Mouse (Mus musculus): Measurements from ENCODE around the gene Hvcn1. TPM values are rescaled to one million over a fixed set of nuclear protein-coding genes. Genes with fewer than 3 reads are reported as not detected.

Gene Hvcn1
- polyA plus RNA-seq (2014; fragmentation: Nextera tagmentation; extraction: Ambion mirVana) = 11.4 and 12.5 TPM in 2 replicates

DNA sequence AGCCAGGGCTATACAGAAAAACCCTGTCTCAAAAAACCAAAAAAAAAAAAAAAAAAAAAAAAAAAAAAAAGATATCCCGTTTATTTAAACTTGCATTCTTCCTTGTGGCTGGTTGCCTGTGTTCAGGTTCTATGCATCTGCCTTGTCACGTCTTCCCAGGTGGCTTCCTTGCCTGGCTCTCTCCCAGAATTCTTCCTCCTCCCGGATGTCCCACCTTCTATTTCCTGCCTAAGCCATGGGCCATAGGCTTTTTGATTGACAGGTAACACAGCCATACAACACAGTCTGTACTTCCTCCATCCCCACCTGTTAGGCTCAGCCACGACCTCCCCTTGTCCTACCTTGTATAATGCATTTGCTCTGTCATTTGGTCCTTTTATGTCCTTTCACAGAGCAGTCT is at the start of gene Hvcn1:
Gene Hvcn1, plus strand, starts transcription at position 330 of the 400 bp plus-strand sequence.
- Histone ChIP-seq H3K27me3 (ENCODE audit: control insufficient read depth, insufficient read depth, low read length) (no peaks in the 10 kb centered on the region), H3K9ac (ENCODE audit: low read length) (no peak within 1 kb of the TSS), H3K4me2 (no peak within 1 kb of the TSS), H3K4me3 (ENCODE audit: low read depth, low read length) (no peak within 1 kb of the TSS), H3K27ac (ENCODE audit: low read depth, low read length) (no peak within 1 kb of the TSS), H3K36me3 (ENCODE audit: control insufficient read depth, insufficient read depth, low read length) (no peaks in the 10 kb centered on the region), H3K4me1 (ENCODE audit: control insufficient read depth, insufficient read depth, low read length) (peaks cover 11% of the 10 kb centered on the region), H3K9me3 (ENCODE audit: control insufficient read depth, low read length) (no peaks in the 10 kb centered on the region)
- ATAC-seq (ENCODE audit: low FRiP score) (no peak), DNase-seq (ENCODE audit: low spot score, missing footprints) (no peak)
- WGBS = 81% methylated on average over 4 of the region's 4 CpGs

- WGBS = under 1% methylated on average over 44 of the region's 54 CpGs
These were observed 48.7 kb upstream of the Hvcn1 start, which contains the start of gene Ppp1cc for GRCm38 (mm10) chr5:122157827-122158381. Gene Ppp1cc (plus strand): TSS chr5:122158278.

DNA sequence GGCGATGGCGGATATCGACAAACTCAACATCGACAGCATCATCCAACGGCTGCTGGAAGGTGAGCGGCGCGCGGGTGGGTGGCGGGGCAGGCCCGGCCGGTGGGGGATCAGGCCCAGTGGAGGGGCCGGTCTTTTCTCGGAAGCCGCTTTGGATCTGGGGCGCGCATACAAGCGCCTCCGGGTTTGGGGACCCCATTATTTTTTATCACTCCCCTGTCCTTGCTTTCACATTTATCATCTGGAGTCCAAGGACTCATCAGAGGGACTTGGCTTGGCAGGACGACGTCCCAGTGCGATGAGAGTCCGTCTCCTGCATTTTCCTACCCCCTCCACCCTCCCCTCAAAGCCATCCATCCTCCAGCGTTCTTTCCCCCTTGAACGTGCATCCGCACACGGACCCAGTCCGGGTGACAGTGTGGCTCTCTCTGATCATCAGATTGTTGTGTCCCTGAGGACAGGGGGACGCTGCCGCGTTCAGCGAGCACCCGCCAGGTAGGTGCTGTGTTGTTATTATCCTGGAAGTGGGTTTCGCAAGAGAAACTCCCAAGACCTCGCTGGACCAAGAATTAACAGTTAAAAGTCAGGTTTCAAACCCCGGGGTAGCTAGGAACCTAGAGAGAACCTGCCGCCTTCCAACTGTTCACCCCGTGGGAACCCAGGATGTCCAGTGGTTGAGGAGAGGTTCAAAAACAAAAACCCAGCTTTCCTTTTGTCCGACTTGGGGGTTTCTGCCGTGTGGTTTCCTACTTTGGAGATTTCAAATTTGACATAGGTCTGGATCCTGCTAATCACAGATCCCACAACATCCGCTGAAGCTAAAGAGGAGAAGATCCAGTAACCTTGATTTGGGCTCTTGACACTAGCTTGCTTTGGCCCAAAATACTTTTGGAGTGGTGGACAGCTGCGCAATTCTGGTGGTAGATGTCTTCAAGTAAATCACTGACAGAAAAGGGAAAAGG is 47.8 kb upstream of the Hvcn1 start:
- peaks cover 42% of the 10 kb centered on the region for H3K4me1 ChIP-seq (ENCODE audit: control insufficient read depth, insufficient read depth, low read length)
- H3K4me2 ChIP-seq = peak overlapping the region; percentile 57
- H3K9ac ChIP-seq (ENCODE audit: low read length) = peak overlapping the region; percentile 97
- peaks cover 4% of the 10 kb centered on the region for H3K36me3 ChIP-seq (ENCODE audit: control insufficient read depth, insufficient read depth, low read length)
- DNase-seq (ENCODE audit: low spot score, missing footprints) (peak; percentile 93), ATAC-seq (ENCODE audit: low FRiP score) (peak; percentile 47)
- peak overlapping the region; percentile 85 for H3K4me3 ChIP-seq (ENCODE audit: low read depth, low read length)
- 3% methylated on average over 42 of the region's 42 CpGs for WGBS
- no peaks in the 10 kb centered on the region for H3K9me3 ChIP-seq (ENCODE audit: control insufficient read depth, low read length)
- H3K27me3 ChIP-seq (ENCODE audit: control insufficient read depth, insufficient read depth, low read length) = peaks cover 2% of the 10 kb centered on the region; the same call in 1 of the 2 replicates
- peak overlapping the region; percentile 40 for H3K27ac ChIP-seq (ENCODE audit: low read depth, low read length)

More at GRCm38 (mm10) chr5:122157827-122158381, 48.7 kb upstream of the Hvcn1 start, which contains the start of gene Ppp1cc:
- ATAC-seq (ENCODE audit: low FRiP score) (peak; percentile 94), DNase-seq (ENCODE audit: low spot score, missing footprints) (peak; percentile 99)
- H3K27me3 ChIP-seq (ENCODE audit: control insufficient read depth, insufficient read depth, low read length) = peaks cover 2% of the 10 kb centered on the region; the same call in 1 of the 2 replicates
- H3K27ac ChIP-seq (ENCODE audit: low read depth, low read length) = peak within 1 kb of the TSS; percentile 64
- H3K4me3 ChIP-seq (ENCODE audit: low read depth, low read length) = peak within 1 kb of the TSS; percentile 85
- no peaks in the 10 kb centered on the region for H3K9me3 ChIP-seq (ENCODE audit: control insufficient read depth, low read length)
- no peaks in the 10 kb centered on the region; the same call in 1 of the 2 replicates for H3K36me3 ChIP-seq (ENCODE audit: control insufficient read depth, insufficient read depth, low read length)
- peak within 1 kb of the TSS; percentile 97 for H3K9ac ChIP-seq (ENCODE audit: low read length)
- peaks cover 36% of the 10 kb centered on the region for H3K4me1 ChIP-seq (ENCODE audit: control insufficient read depth, insufficient read depth, low read length)
- peak within 1 kb of the TSS; percentile 59 for H3K4me2 ChIP-seq

GRCm38 (mm10) chr5:122163194-122163593 is 43.4 kb upstream of the Hvcn1 start:
- Histone ChIP-seq H3K36me3 (ENCODE audit: control insufficient read depth, insufficient read depth, low read length) (peaks cover 10% of the 10 kb centered on the region), H3K9me3 (ENCODE audit: control insufficient read depth, low read length) (no peaks in the 10 kb centered on the region), H3K27me3 (ENCODE audit: control insufficient read depth, insufficient read depth, low read length) (no peaks in the 10 kb centered on the region), H3K27ac (ENCODE audit: low read depth, low read length) (0 out of 2 replicates have a peak overlapping the region, but pooled peaks have one; percentile 1), H3K4me1 (ENCODE audit: control insufficient read depth, insufficient read depth, low read length) (peaks cover 59% of the 10 kb centered on the region), H3K9ac (ENCODE audit: low read length) (no peak overlapping the region), H3K4me2 (no peak overlapping the region), H3K4me3 (ENCODE audit: low read depth, low read length) (no peak overlapping the region)
- 66% methylated on average over 6 of the region's 6 CpGs for WGBS
- ATAC-seq (ENCODE audit: low FRiP score) = no peak
- no peak for DNase-seq (ENCODE audit: low spot score, missing footprints)

DNA sequence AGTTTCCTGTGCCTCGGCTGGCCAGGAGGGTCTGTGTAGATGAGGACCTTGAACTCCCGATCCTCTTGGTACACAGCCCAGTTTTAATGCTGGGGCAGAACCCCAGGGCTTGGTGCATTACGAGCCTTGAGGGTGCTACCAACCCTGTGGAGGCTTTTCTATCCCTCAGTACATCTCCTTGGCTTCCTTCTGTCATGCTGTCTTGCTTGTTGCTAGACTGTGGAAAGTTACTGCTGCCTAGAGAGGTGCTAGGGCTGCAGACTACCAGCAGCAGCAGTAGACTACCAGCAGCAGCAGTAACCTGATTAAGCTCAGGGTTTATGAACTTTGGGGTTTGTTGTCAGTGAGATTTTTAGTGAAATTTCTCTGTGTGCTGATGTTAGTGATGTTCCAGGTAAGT is 42.6 kb upstream of the Hvcn1 start:
- H3K4me3 ChIP-seq (ENCODE audit: low read depth, low read length) = no peak overlapping the region
- no peaks in the 10 kb centered on the region for H3K27me3 ChIP-seq (ENCODE audit: control insufficient read depth, insufficient read depth, low read length)
- WGBS = 88% methylated on average over 3 of the region's 3 CpGs
- DNase-seq (ENCODE audit: low spot score, missing footprints) (no peak), ATAC-seq (ENCODE audit: low FRiP score) (no peak)
- H3K4me2 ChIP-seq = no peak overlapping the region
- peaks cover 16% of the 10 kb centered on the region for H3K36me3 ChIP-seq (ENCODE audit: control insufficient read depth, insufficient read depth, low read length)
- no peak overlapping the region for H3K9ac ChIP-seq (ENCODE audit: low read length)
- H3K27ac ChIP-seq (ENCODE audit: low read depth, low read length) = no peak overlapping the region
- no peaks in the 10 kb centered on the region for H3K9me3 ChIP-seq (ENCODE audit: control insufficient read depth, low read length)
- H3K4me1 ChIP-seq (ENCODE audit: control insufficient read depth, insufficient read depth, low read length) = peaks cover 59% of the 10 kb centered on the region

- Histone ChIP-seq H3K36me3 (ENCODE audit: control insufficient read depth, insufficient read depth, low read length) (peaks cover 26% of the 10 kb centered on the region), H3K27me3 (ENCODE audit: control insufficient read depth, insufficient read depth, low read length) (no peaks in the 10 kb centered on the region), H3K4me1 (ENCODE audit: control insufficient read depth, insufficient read depth, low read length) (peaks cover 47% of the 10 kb centered on the region), H3K9ac (ENCODE audit: low read length) (no peak overlapping the region), H3K4me2 (no peak overlapping the region), H3K9me3 (ENCODE audit: control insufficient read depth, low read length) (no peaks in the 10 kb centered on the region), H3K27ac (ENCODE audit: low read depth, low read length) (no peak overlapping the region), H3K4me3 (ENCODE audit: low read depth, low read length) (no peak overlapping the region)
- DNase-seq (ENCODE audit: low spot score, missing footprints) = no peak
- WGBS = 65% methylated on average over 6 of the region's 6 CpGs
- ATAC-seq (ENCODE audit: low FRiP score) = no peak
These were observed 41.2 kb upstream of the Hvcn1 start for GRCm38 (mm10) chr5:122165233-122165915.

DNA sequence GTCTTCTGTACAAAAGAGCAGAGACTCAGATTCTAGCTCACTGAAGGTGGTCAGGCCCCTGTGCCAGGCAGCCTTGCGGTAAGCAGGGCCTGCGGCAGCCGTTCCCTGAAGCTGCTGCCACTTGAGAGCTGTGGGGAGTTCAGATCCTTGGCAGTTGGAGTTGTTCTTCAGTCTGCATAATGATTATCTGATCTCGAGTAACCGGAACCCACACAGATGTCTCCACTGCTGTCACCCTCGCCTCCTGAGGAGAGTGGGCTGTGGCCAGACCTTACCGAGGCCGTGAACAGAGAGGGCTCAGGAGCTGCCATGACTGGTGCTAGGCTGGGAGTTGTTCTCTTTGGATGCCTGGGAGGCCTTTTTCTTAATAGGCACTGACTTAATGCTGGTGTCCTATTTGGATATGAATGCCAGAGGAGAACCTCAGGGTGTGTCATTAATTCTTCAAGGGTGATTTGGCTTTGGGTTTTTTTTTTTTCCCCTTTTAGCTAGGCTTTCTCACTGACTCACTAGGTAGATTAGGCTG is 39.9 kb upstream of the Hvcn1 start:
- peaks cover 34% of the 10 kb centered on the region for H3K36me3 ChIP-seq (ENCODE audit: control insufficient read depth, insufficient read depth, low read length)
- no peaks in the 10 kb centered on the region for H3K27me3 ChIP-seq (ENCODE audit: control insufficient read depth, insufficient read depth, low read length)
- H3K9me3 ChIP-seq (ENCODE audit: control insufficient read depth, low read length) = no peaks in the 10 kb centered on the region
- WGBS = 64% methylated on average over 8 of the region's 8 CpGs
- H3K4me2 ChIP-seq = no peak overlapping the region
- ATAC-seq (ENCODE audit: low FRiP score) (no peak), DNase-seq (ENCODE audit: low spot score, missing footprints) (no peak)
- H3K27ac ChIP-seq (ENCODE audit: low read depth, low read length) = no peak overlapping the region
- H3K4me3 ChIP-seq (ENCODE audit: low read depth, low read length) = no peak overlapping the region
- no peak overlapping the region; the same call in 1 of the 2 replicates for H3K9ac ChIP-seq (ENCODE audit: low read length)
- H3K4me1 ChIP-seq (ENCODE audit: control insufficient read depth, insufficient read depth, low read length) = peaks cover 40% of the 10 kb centered on the region

DNA sequence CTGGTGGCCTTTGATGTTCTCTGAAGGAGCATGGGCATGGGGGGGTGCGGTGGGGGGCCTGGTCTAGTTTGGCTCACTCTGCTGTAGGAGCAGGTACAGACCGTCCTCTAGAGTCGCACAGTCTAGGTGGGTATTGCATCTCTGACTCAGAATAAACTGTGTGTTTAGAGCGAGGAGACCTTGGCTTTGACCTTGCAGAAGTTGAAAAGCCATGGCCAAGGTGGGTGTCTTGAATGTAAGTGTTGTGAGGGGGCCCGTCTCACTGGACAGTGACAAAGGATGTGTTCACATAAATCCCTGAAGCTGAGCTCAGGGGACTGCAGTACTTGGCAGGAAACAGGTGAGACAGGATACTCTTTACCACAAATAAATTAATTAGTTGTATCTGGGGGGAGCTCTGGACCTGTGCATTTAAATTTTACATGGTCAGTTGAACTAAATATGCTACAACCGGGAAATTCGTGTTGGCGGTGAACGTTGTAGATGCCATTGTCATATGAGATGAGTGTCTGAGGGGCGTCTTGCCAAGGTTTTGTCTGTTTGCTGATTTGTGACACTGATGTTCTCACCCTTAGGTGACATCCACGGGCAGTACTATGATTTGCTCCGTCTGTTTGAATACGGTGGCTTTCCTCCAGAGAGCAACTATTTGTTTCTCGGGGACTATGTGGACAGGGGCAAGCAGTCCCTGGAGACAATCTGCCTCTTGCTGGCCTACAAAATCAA is 38.1 kb upstream of the Hvcn1 start:
- peaks cover 25% of the 10 kb centered on the region for H3K4me1 ChIP-seq (ENCODE audit: control insufficient read depth, insufficient read depth, low read length)
- H3K36me3 ChIP-seq (ENCODE audit: control insufficient read depth, insufficient read depth, low read length) = peaks cover 42% of the 10 kb centered on the region
- no peak overlapping the region for H3K4me2 ChIP-seq
- H3K27me3 ChIP-seq (ENCODE audit: control insufficient read depth, insufficient read depth, low read length) = no peaks in the 10 kb centered on the region
- H3K9ac ChIP-seq (ENCODE audit: low read length) = no peak overlapping the region
- no peak overlapping the region for H3K27ac ChIP-seq (ENCODE audit: low read depth, low read length)
- WGBS = 92% methylated on average over 13 of the region's 14 CpGs
- DNase-seq (ENCODE audit: low spot score, missing footprints) = no peak
- no peak overlapping the region for H3K4me3 ChIP-seq (ENCODE audit: low read depth, low read length)
- H3K9me3 ChIP-seq (ENCODE audit: control insufficient read depth, low read length) = no peaks in the 10 kb centered on the region
- ATAC-seq (ENCODE audit: low FRiP score) = no peak

All from midbrain, embryonic 11.5 days (tissue).